Mouse (Mus musculus) testis, postnatal 14 days (tissue): ENCODE results near the gene Sox6.

Experiments
- DNase-seq: peaks from one replicate; pipeline ENCODE4 v3.0.0; 2021; ENCODE audit warnings: low spot score

The Sox6 gene

GRCm38 (mm10) chr7:115830366-115830765, 208.2 kb downstream of the Sox6 start:
- no peak for DNase-seq

- no peak for DNase-seq
These were observed 208.8 kb downstream of the Sox6 start for GRCm38 (mm10) chr7:115829756-115830155.

- DNase-seq: no peak
These were observed 209.3 kb downstream of the Sox6 start for GRCm38 (mm10) chr7:115829260-115829659.

GRCm38 (mm10) chr7:115825295-115825694, 213.3 kb downstream of the Sox6 start:
- DNase-seq: no peak

GRCm38 (mm10) chr7:115824621-115825256, 213.9 kb downstream of the Sox6 start:
- DNase-seq: no peak

GRCm38 (mm10) chr7:115819136-115819535, 219.5 kb downstream of the Sox6 start:
- DNase-seq: no peak

GRCm38 (mm10) chr7:115803256-115803655, 235.3 kb downstream of the Sox6 start:
- DNase-seq: no peak

GRCm38 (mm10) chr7:115794139-115794858, 244.3 kb downstream of the Sox6 start:
- DNase-seq: no peak

- DNase-seq: no peak
These were observed 245.8 kb downstream of the Sox6 start for GRCm38 (mm10) chr7:115792841-115793240.

- no peak for DNase-seq
These were observed 249.3 kb downstream of the Sox6 start for GRCm38 (mm10) chr7:115789116-115789823.

GRCm38 (mm10) chr7:115783982-115784917, 254.3 kb downstream of the Sox6 start:
- no peak for DNase-seq

- no peak for DNase-seq
These were observed 258.4 kb downstream of the Sox6 start for GRCm38 (mm10) chr7:115780148-115780547.

GRCm38 (mm10) chr7:115779544-115779943, 259.1 kb downstream of the Sox6 start:
- no peak for DNase-seq

- DNase-seq: no peak
These were observed 261.9 kb downstream of the Sox6 start for GRCm38 (mm10) chr7:115776736-115777135.

- no peak for DNase-seq
These were observed 262.3 kb downstream of the Sox6 start for GRCm38 (mm10) chr7:115776324-115776723.

- no peak for DNase-seq
These were observed 272.3 kb downstream of the Sox6 start for GRCm38 (mm10) chr7:115766316-115766715.

GRCm38 (mm10) chr7:115763851-115764250, 274.7 kb downstream of the Sox6 start:
- no peak for DNase-seq

- no peak for DNase-seq
These were observed 280.4 kb downstream of the Sox6 start for GRCm38 (mm10) chr7:115758172-115758571.

- DNase-seq: no peak
These were observed 283.3 kb downstream of the Sox6 start for GRCm38 (mm10) chr7:115755272-115755671.

GRCm38 (mm10) chr7:115754216-115754615, 284.4 kb downstream of the Sox6 start:
- DNase-seq: no peak

GRCm38 (mm10) chr7:115752121-115752634, 286.4 kb downstream of the Sox6 start:
- no peak for DNase-seq

GRCm38 (mm10) chr7:115751083-115751482, 287.5 kb downstream of the Sox6 start:
- DNase-seq: no peak
